Mouse (Mus musculus) liver, embryonic 16.5 days (tissue): ENCODE measurements around the gene Aldh3b2. TPM values are rescaled to one million over a fixed set of nuclear protein-coding genes. Genes with fewer than 3 reads are reported as not detected.
A peak's percentile ranks its signal among the peaks of the same experiment; 100 is the strongest.

ENCODE experiments used
- ATAC-seq: fragments of 200-750 bp; cut with Nextera tagmentation; 2 replicates; pipeline ENCODE4 v1.8.0; 2017; ENCODE audit warnings: low read depth, mild to moderate bottlenecking, moderate number of reproducible peaks, moderate library complexity
- H3K27ac ChIP-seq: fragments of 300-500 bp; sonication (generic); 2 replicates; pipeline ENCODE4 v1.5.1; 2014; ENCODE audit warnings: mild to moderate bottlenecking, low read length
- H3K27me3 ChIP-seq: fragments of 300-500 bp; sonication (generic); 2 replicates; pipeline ENCODE4 v1.6.1; 2014; ENCODE audit warnings: low read depth, low read length, mixed read lengths; ENCODE audit not compliant: control insufficient read depth, insufficient read depth
- H3K36me3 ChIP-seq: fragments of 300-500 bp; sonication (generic); 2 replicates; pipeline ENCODE4 v1.6.1; 2014; ENCODE audit warnings: mild to moderate bottlenecking; ENCODE audit not compliant: control insufficient read depth, insufficient read depth
- H3K4me1 ChIP-seq: fragments of 300-500 bp; sonication (generic); 2 replicates; pipeline ENCODE4 v1.6.1; 2014; ENCODE audit warnings: low read depth, low read length, mixed read lengths; ENCODE audit not compliant: control insufficient read depth
- H3K4me2 ChIP-seq: fragments of 300-500 bp; sonication (generic); 2 replicates; pipeline ENCODE4 v1.6.1; 2014; ENCODE audit warnings: low read depth, low read length, mixed read lengths
- H3K4me3 ChIP-seq: fragments of 300-500 bp; sonication (generic); 2 replicates; pipeline ENCODE4 v1.5.1; 2014; ENCODE audit warnings: low read depth, mild to moderate bottlenecking, low read length
- H3K9ac ChIP-seq: fragments of 300-500 bp; sonication (generic); 2 replicates; pipeline ENCODE4 v1.6.1; 2014; ENCODE audit warnings: low read depth, low read length
- H3K9me3 ChIP-seq: fragments of 300-500 bp; sonication (generic); replicated peaks from 2 replicates; pipeline ENCODE4 v1.6.1; 2016; ENCODE audit warnings: low read length; ENCODE audit not compliant: control insufficient read depth
- WGBS: fragments of 180-500 bp; shearing (Covaris S2); extraction: QIAGEN DNeasy Blood & Tissue Kit; methylation state at CpG from one replicate; pipeline ENCODE4 v1.1.7; 2014; ENCODE audit not compliant: insufficient replicate concordance; 5-methylcytosine and 5-hydroxymethylcytosine counted together
- polyA plus RNA-seq: library from polyadenylated mRNA; unstranded; fragments of >200 nt; fragmentation: Nextera tagmentation; extraction: Ambion mirVana; gene quantifications from 2 replicates; pipeline ENCODE4 v1.2.1, GENCODE M21; 2015

Aldh3b2 gene
- polyA plus RNA-seq, 1 experiment from 2014 or later, result 0.24 TPM

DNA sequence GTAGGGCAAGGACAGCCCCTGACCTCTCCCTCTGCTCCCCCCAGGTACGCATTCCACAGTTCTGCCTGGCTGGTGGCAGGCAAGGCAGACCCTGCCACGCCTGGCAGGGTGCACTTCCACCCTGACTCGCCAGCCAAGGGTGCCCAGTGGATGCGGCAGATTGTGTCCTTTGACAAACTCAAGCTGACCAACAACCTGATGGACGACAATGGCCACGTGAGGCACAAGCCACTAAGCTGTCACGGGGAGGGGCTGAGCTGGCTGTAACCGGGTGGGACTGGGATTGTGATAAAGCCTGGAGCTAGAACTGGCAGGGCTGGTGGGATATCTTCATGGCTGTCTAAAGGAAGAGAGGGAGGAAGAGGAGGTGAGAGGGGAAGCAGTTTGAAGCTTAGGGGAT lies 25.1 kb downstream of the Aldh3b2 start:
- Histone ChIP-seq H3K4me2 (no peak overlapping the region), H3K9ac (no peak overlapping the region)
- no peak for ATAC-seq

DNA sequence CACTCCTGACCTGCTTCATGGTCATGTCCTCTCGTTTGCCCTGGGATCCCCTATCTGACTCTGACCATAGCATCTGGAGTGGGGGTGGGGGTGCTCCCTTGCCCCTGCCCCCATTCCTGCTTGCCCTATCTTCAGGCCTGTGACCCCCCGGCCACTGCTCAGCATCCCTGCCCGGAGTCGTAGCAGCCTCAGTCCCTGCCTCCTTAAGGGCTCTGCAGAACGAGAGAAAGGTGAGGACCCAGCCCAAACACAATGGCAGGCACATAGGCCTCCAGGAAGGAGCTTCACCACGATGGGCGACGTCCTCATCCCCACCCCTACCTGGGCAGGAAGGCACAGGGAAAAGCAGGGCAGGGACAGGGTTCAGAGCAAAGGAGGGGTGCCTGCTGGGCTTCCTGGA lies 26.2 kb downstream of the Aldh3b2 start:
- Histone ChIP-seq H3K4me3 (no peak overlapping the region), H3K27me3 (no peaks in the 10 kb centered on the region), H3K36me3 (no peaks in the 10 kb centered on the region), H3K4me2 (no peak overlapping the region), H3K4me1 (peaks cover 17% of the 10 kb centered on the region), H3K9ac (no peak overlapping the region), H3K27ac (no peak overlapping the region), H3K9me3 (no peaks in the 10 kb centered on the region)
- WGBS, result 71% methylated on average over 8 of the region's 8 CpGs
- ATAC-seq, result no peak

More for the DNA sequence above, 25.1 kb downstream of the Aldh3b2 start:
- no peaks in the 10 kb centered on the region for H3K36me3 ChIP-seq
- no peaks in the 10 kb centered on the region for H3K27me3 ChIP-seq
- 56% methylated on average over 8 of the region's 8 CpGs for WGBS
- peaks cover 17% of the 10 kb centered on the region for H3K4me1 ChIP-seq
- H3K9me3 ChIP-seq, result no peaks in the 10 kb centered on the region
- no peak overlapping the region for H3K27ac ChIP-seq
- no peak overlapping the region for H3K4me3 ChIP-seq

DNA sequence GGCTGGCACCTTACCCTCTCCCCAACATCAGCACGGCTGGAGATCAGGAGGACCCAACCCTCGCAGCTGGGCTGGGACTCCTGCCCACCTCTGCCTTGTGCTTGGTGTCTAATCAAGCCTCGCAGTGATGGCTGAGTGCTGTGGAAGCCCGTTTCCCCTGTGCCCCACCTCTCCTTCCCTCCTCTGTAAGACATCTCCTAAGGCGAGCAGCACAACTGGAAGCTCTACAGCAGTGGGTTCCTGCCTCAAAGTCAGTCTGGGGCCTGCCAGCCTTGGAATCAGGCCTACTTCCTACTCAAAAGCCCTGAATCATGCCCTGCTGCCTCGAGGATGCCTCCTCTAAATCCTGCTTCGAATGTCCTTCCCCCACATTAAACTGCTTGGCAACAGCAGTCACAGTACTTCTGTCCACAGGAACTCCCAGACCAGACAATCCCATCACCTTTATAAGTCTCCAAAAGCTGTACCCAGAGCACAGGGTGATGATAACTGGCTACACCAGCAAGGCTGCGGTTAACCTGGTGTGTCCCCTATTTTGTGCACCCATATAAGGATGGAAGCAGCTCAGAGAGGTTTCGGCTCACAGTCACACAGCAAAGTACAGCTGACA lies 27.1 kb downstream of the Aldh3b2 start:
- Histone ChIP-seq H3K9ac (no peak overlapping the region), H3K4me1 (peaks cover 17% of the 10 kb centered on the region), H3K27ac (0 out of 2 replicates have a peak overlapping the region, but pooled peaks have one; percentile 21), H3K9me3 (no peaks in the 10 kb centered on the region), H3K4me2 (peak overlapping the region; percentile 98), H3K27me3 (no peaks in the 10 kb centered on the region), H3K4me3 (no peak overlapping the region), H3K36me3 (no peaks in the 10 kb centered on the region)
- no peak for ATAC-seq
- 62% methylated on average over 9 of the region's 9 CpGs for WGBS

DNA sequence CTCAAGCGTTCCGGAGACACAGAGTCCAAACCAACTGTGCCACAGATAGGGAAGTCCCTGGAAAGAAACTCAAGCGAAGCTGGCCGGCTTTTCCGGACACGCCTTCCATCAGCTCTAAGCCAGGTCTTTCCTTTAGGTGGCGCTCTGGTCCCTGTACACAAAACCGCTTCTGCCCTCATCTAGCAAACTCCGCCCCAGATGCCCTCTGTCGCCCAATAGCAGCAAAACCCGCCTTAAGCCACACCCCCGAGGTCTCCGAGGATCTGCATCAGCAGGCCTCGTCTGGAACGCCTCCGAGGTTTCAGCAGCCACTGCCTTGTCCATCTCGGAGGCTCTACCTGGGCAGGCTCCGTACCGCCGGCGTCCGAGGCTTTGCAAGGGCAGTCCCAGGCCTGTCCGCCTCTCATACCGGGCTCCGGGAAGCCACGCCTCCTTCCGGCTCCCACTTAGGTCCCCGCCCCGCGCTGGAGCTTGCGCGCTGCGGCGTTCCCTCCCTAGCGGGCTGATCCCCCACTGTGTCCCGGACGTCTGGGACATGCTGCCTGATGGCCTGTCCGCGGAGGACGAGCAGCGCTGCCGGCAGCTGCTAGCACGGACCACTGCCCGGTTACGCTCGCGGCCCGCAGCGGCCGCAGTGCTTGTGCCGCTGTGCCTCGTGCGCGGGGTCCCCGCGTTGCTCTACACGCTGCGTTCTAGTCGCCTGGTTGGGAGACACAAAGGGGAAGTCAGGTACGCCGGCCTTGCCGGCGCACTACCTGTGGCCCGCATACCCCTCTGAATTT lies 28.2 kb downstream of the Aldh3b2 start, which contains the start of the genes Nudt8 and Gm49405:
Nudt8 (plus strand) TSS at position 462 of the 782 bp plus-strand sequence.
Gm49405 (plus strand) TSS at position 508 of the 782 bp plus-strand sequence.
- H3K27me3 ChIP-seq, result no peaks in the 10 kb centered on the region
- H3K4me3 ChIP-seq, result peak within 1 kb of the TSS; percentile 88
- no peaks in the 10 kb centered on the region for H3K36me3 ChIP-seq
- WGBS, result under 1% methylated on average over 64 of the region's 64 CpGs
- peak; percentile 88 for ATAC-seq
- peaks cover 17% of the 10 kb centered on the region for H3K4me1 ChIP-seq
- peak within 1 kb of the TSS; percentile 98 for H3K4me2 ChIP-seq
- no peaks in the 10 kb centered on the region for H3K9me3 ChIP-seq
- peak within 1 kb of the TSS; percentile 98 for H3K27ac ChIP-seq
- H3K9ac ChIP-seq, result peak within 1 kb of the TSS; percentile 89

DNA sequence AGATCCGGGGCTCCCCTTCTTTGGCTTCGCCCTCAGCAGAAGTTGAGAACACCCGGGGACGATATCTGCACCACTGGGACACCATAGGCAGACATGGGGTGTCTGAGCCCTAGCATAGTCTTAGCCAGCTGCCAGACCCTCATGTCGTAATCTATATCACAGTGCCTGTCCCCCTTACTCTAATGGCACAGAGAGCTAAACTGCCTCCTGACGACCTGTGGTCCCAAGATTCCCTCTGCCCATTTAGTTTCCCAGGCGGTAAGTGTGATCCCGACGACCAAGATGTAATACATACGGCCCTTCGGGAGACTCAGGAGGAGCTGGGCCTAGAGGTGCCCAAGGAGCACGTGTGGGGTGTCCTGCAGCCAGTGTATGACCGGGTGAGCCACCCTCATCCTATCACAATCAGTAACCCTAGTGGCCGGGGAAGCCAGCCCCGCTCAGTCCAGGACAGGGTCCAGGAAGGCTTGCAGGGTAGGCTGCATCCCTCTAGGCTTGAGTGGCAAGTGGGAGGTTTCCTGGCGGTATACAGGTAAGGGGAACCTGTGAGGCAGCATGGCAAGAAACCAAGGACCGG lies 28.9 kb downstream of the Aldh3b2 start:
- peaks cover 17% of the 10 kb centered on the region for H3K4me1 ChIP-seq
- peak overlapping the region; percentile 98 for H3K4me2 ChIP-seq
- WGBS, result 20% methylated on average over 17 of the region's 17 CpGs
- peak overlapping the region; percentile 88 for H3K4me3 ChIP-seq
- no peaks in the 10 kb centered on the region for H3K9me3 ChIP-seq
- H3K27me3 ChIP-seq, result no peaks in the 10 kb centered on the region
- H3K27ac ChIP-seq, result peak overlapping the region; percentile 98
- peaks cover 2% of the 10 kb centered on the region; the same call in 1 of the 2 replicates for H3K36me3 ChIP-seq
- no peak for ATAC-seq
- H3K9ac ChIP-seq, result peak overlapping the region; percentile 89

DNA sequence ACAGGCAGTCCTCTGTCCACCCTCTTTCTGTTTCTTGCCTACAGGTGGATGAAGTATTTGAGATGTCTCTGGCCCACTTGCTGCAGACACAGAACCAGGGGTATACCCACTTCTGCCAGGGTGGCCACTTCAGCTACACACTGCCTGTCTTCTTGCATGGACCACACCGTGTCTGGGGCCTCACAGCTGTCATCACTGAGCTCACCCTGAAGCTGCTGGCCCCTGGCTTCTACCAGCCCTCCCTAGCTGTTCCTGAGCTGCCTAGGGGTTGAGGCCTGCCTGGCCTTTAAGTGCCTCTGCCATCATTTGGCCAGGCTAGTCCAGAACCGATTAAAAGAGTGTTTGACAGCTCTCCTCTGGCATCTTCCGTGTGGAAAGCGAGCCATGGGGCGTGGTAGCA lies 29.6 kb downstream of the Aldh3b2 start:
- no peak overlapping the region for H3K27ac ChIP-seq
- H3K36me3 ChIP-seq, result peaks cover 10% of the 10 kb centered on the region; the same call in 1 of the 2 replicates
- H3K9me3 ChIP-seq, result no peaks in the 10 kb centered on the region
- H3K4me2 ChIP-seq, result no peak overlapping the region
- H3K27me3 ChIP-seq, result no peaks in the 10 kb centered on the region
- no peak overlapping the region for H3K4me3 ChIP-seq
- H3K9ac ChIP-seq, result no peak overlapping the region
- peaks cover 17% of the 10 kb centered on the region for H3K4me1 ChIP-seq
- no peak for ATAC-seq
- WGBS, result 79% methylated on average over 5 of the region's 5 CpGs

DNA sequence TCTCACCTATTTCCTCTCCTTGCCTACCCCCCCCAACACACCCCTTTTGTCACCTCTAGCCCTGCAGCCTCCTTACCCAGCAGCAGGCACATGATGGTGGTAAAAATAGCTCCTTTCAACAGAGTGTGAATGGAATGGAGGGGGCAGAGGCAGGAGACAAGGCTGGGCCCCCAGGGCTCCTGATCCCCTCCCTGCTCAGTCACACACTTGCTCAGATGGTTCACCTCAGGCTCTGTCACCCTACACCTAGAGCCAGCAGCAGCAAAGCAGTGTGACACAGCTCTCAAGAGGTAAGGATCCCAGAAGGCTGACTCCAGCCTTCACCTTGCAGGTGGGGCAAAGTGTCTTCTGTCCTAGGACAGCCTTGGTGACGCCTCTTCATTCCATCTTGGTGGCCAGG lies 31.0 kb downstream of the Aldh3b2 start, which contains the start of gene Doc2g:
Doc2g (plus strand) TSS at position 202 of the 400 bp plus-strand sequence.
- no peaks in the 10 kb centered on the region for H3K27me3 ChIP-seq
- no peak within 1 kb of the TSS for H3K9ac ChIP-seq
- H3K36me3 ChIP-seq, result peaks cover 21% of the 10 kb centered on the region
- no peak within 1 kb of the TSS for H3K4me2 ChIP-seq
- no peak within 1 kb of the TSS for H3K27ac ChIP-seq
- no peak for ATAC-seq
- WGBS, result 78% methylated on average over 1 of the region's 1 CpGs
- H3K4me1 ChIP-seq, result peaks cover 17% of the 10 kb centered on the region
- no peak within 1 kb of the TSS for H3K4me3 ChIP-seq
- no peaks in the 10 kb centered on the region for H3K9me3 ChIP-seq

DNA sequence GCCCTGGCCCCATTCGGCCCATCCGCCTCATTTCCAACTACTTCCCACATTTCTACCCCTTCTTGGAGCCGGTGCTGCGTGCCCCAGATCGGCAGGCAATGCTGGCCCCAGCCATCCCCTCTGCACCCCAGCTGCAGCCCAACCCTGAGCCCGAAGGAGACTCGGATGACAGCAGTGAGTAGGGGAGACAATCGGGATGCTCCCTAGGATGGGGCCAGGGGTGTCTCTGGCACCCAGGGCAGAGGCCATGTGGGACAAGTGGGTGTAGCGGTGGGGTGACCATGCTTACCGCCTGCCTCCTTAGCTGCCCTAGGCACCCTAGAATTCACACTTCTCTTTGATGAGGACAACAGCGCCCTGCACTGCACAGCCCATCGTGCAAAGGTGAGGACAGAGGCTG lies 31.5 kb downstream of the Aldh3b2 start:
- Histone ChIP-seq H3K4me2 (no peak overlapping the region), H3K27ac (no peak overlapping the region), H3K36me3 (peaks cover 27% of the 10 kb centered on the region), H3K4me1 (peaks cover 17% of the 10 kb centered on the region), H3K9me3 (no peaks in the 10 kb centered on the region), H3K27me3 (no peaks in the 10 kb centered on the region), H3K4me3 (no peak overlapping the region), H3K9ac (no peak overlapping the region)
- no peak for ATAC-seq
- WGBS, result 75% methylated on average over 12 of the region's 12 CpGs
